Mouse (Mus musculus) stomach, postnatal 0 days (tissue): ENCODE results near the gene Irx4.

ENCODE experiments used
- CTCF ChIP-seq: IDR thresholded peaks from 2 replicates; pipeline ENCODE4 v1.5.1; 2016; ENCODE audit warnings: antibody characterized with exemption, low read depth, mild to moderate bottlenecking, moderate library complexity
- EP300 ChIP-seq: optimal IDR thresholded peaks from 2 replicates; pipeline ENCODE3; 2016; ENCODE audit warnings: antibody characterized with exemption

DNA sequence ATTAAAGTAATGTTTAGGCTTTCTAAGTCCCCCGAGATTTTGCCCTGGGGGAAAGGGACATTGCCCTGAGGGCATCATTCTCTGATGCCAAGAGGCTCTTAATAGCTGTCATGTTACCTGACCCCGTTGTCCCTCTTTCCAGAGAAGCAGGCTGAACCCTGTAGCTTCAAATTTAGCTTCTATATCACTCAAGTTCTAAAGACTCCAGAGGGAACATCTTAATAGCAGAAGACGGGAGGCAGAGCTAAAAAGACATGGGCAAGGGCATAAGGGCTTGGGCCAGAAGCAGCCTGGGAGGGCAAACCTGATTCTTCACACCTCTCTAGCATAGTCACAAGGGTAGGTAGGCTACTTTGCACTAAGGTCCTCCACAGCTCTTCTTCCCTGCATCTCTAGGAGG is 9.6 kb downstream of the Irx4 start:
- TF ChIP-seq EP300 (no peak), CTCF (no peak)
